Mouse (Mus musculus): Measurements from ENCODE around the gene Lamb3. TPM values are rescaled to one million over a fixed set of nuclear protein-coding genes. Genes with fewer than 3 reads are reported as not detected.
"Not testable (repeated sequence)": the region's sequence is repeated elsewhere in the genome, so short reads cannot be mapped to it uniquely, and the experiment has no call there.

Gene Lamb3
- polyA plus RNA-seq, 1 experiment from 2014 or later = 43.9 TPM

DNA sequence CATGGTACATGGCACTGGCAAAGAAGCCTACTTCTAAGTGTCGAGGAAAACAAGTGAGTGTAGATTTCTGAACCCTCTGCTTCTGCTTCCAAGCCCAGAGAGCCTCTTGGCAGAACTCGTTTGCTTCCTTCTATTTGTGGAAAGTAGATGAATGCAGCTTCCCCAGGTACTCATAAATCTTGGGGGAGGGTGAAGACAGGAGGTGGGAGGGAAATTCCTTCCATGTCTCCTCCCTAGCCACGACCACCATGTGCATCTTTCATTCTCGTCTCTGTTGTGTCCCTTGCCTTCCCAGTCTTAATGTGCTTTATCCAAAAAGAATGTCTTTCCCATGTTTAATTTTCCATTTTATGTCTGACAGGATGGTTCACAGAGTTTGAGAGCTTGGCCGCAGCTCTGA, 45.1 kb downstream of the Lamb3 start:
- Histone ChIP-seq H3K9me3 (no peaks in the 10 kb centered on the region), H3K4me2 (no peak overlapping the region), H3K36me3 (no peaks in the 10 kb centered on the region), H3K27me3 (no peaks in the 10 kb centered on the region), H3K27ac (no peak overlapping the region), H3K4me1 (peaks cover 20% of the 10 kb centered on the region), H3K9ac (no peak overlapping the region), H3K4me3 (no peak overlapping the region)
- no peak for ATAC-seq (ENCODE audit: borderline replicate concordance, extremely low read depth, low FRiP score, low TSS enrichment)
- WGBS = 19% methylated on average over 5 of the region's 5 CpGs

DNA sequence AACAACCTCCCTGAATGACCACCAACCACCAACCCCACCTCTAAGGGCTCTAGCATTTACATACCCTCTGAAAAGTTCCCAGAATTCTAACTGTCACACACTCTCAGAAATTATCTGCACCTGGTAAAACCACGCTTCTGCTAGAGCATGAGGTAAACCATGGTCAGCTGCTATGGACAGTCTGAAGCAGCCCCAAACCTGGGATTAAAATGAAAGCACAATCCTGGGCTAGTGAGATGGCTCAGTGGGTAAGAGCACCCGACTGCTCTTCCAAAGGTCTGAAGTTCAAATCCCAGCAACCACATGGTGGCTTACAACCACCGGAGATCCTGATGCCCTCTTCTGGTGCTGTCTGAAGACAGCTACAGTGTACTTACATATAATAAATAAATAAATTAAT, 46.4 kb downstream of the Lamb3 start:
- not testable (repeated sequence) for ATAC-seq (ENCODE audit: borderline replicate concordance, extremely low read depth, low FRiP score, low TSS enrichment); H3K36me3 ChIP-seq; H3K9ac ChIP-seq; H3K4me2 ChIP-seq; H3K9me3 ChIP-seq; H3K27ac ChIP-seq; H3K4me3 ChIP-seq; H3K27me3 ChIP-seq
- peaks cover 20% of the 10 kb centered on the region for H3K4me1 ChIP-seq
- 64% methylated on average over 3 of the region's 3 CpGs for WGBS

DNA sequence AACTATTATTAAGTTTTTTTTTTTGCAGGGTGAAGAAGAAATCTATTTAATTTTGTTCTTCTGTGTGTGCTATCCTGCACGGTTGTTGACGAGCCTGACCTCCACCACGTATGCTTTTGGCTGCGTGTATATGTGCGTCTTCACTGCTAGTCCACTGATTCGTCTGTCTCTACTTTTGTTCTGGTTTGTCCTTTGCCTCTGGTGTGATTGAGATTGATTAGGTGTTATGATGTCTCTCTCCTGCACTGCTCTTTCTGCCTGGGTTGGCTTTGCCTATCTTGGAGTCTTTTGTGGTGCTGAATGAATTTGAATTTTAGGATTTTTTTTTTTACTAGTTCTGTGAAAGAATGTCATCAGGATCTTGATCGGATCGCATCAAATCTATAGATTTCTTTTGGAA, 47.5 kb downstream of the Lamb3 start:
- H3K36me3 ChIP-seq = no peaks in the 10 kb centered on the region
- no peak overlapping the region for H3K27ac ChIP-seq
- no peak overlapping the region for H3K9ac ChIP-seq
- H3K4me3 ChIP-seq = no peak overlapping the region
- peaks cover 20% of the 10 kb centered on the region for H3K4me1 ChIP-seq
- WGBS = 23% methylated on average over 8 of the region's 8 CpGs
- no peak overlapping the region for H3K4me2 ChIP-seq
- no peak for ATAC-seq (ENCODE audit: borderline replicate concordance, extremely low read depth, low FRiP score, low TSS enrichment)
- H3K9me3 ChIP-seq = no peaks in the 10 kb centered on the region
- H3K27me3 ChIP-seq = no peaks in the 10 kb centered on the region

DNA sequence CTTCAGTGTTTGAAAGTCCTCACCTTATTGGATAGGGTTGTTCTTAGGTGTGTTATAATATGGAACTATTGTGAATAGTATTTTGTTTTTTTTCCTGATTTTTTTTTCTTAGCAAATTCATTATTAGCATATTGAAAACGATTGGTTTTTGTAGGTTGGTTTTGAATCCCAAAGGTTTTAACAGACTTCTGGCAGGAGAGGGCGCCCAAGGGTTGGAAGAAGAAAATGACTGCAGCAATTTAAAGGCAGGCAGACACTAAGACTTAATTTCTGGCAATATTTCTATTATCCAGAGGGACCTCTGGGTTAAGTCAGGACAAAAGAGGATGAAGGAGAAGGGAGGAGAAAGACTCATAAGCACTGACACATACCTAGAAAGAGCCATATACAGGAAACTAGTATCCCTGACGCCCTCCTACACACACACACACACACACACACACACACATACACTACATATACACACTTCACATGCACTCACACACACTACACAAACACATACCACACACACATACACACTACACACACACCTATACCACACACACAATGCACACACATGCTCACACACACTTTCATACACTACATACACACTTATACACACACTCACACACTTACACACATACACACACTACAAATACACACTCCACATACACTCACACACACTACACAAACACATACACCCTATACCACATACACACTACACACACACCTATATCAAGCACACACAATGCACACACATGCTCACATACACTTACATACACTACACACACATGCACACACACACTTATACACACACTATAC, 48.2 kb downstream of the Lamb3 start:
- no peak overlapping the region for H3K4me2 ChIP-seq
- H3K27ac ChIP-seq = 0 out of 2 replicates have a peak overlapping the region, but pooled peaks have one; percentile 80
- no peak overlapping the region for H3K4me3 ChIP-seq
- WGBS = 23% methylated on average over 3 of the region's 3 CpGs
- no peaks in the 10 kb centered on the region for H3K9me3 ChIP-seq
- peaks cover 20% of the 10 kb centered on the region for H3K4me1 ChIP-seq
- no peaks in the 10 kb centered on the region for H3K27me3 ChIP-seq
- no peak overlapping the region for H3K9ac ChIP-seq
- peak; percentile 15; the same call in 1 of the 2 replicates for ATAC-seq (ENCODE audit: borderline replicate concordance, extremely low read depth, low FRiP score, low TSS enrichment)
- H3K36me3 ChIP-seq = no peaks in the 10 kb centered on the region

- H3K27ac ChIP-seq = peak overlapping the region; percentile 80
Measured at GRCm38 (mm10) chr1:193256289-193256577, 48.7 kb downstream of the Lamb3 start.

DNA sequence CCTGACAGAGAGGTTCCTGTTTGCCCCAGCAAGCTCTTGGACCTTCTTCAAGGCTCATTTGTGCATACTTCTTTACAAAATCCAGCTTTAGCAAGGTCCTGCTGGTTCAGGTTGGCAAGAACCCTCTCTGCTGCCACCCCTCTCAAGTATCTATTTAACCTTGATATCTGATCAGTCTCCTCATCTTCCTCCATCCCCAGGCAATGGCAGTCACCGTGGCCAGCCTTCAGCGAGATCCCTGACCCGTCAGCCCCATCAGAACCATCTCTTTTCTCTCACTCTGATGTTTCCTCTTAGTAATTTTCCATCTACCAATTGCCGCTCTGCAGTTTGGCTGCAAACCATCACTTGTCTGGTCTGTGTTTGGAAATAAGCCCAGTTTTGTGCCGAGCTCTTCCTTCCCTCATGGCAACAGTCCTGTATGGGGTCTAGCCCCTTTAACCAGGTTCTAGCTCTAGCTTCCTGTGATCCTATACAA, 49.2 kb downstream of the Lamb3 start:
- no peak overlapping the region for H3K4me3 ChIP-seq
- no peaks in the 10 kb centered on the region for H3K27me3 ChIP-seq
- no peak overlapping the region for H3K4me2 ChIP-seq
- peaks cover 24% of the 10 kb centered on the region for H3K4me1 ChIP-seq
- H3K27ac ChIP-seq = peak overlapping the region; percentile 80
- no peak overlapping the region for H3K9ac ChIP-seq
- H3K9me3 ChIP-seq = no peaks in the 10 kb centered on the region
- WGBS = 24% methylated on average over 5 of the region's 5 CpGs
- no peaks in the 10 kb centered on the region for H3K36me3 ChIP-seq
- peak; percentile 53 for ATAC-seq (ENCODE audit: borderline replicate concordance, extremely low read depth, low FRiP score, low TSS enrichment)

More at GRCm38 (mm10) chr1:193256289-193256577, 48.7 kb downstream of the Lamb3 start:
- Histone ChIP-seq H3K36me3 (no peaks in the 10 kb centered on the region), H3K4me1 (peaks cover 20% of the 10 kb centered on the region), H3K4me3 (no peak overlapping the region), H3K9me3 (no peaks in the 10 kb centered on the region), H3K4me2 (no peak overlapping the region), H3K9ac (no peak overlapping the region), H3K27me3 (no peaks in the 10 kb centered on the region)
- peak; percentile 45; the same call in 1 of the 2 replicates for ATAC-seq (ENCODE audit: borderline replicate concordance, extremely low read depth, low FRiP score, low TSS enrichment)

GRCm38 (mm10) chr1:193259559-193259958, 52.1 kb downstream of the Lamb3 start:
- H3K36me3 ChIP-seq = no peaks in the 10 kb centered on the region
- no peak overlapping the region for H3K9ac ChIP-seq
- H3K27ac ChIP-seq = no peak overlapping the region
- no peaks in the 10 kb centered on the region for H3K9me3 ChIP-seq
- H3K4me1 ChIP-seq = peaks cover 47% of the 10 kb centered on the region
- no peak overlapping the region for H3K4me3 ChIP-seq
- ATAC-seq (ENCODE audit: borderline replicate concordance, extremely low read depth, low FRiP score, low TSS enrichment) = no peak
- 71% methylated on average over 9 of the region's 9 CpGs for WGBS
- no peak overlapping the region for H3K4me2 ChIP-seq
- H3K27me3 ChIP-seq = no peaks in the 10 kb centered on the region

- H3K36me3 ChIP-seq = no peaks in the 10 kb centered on the region
- H3K4me1 ChIP-seq = peaks cover 30% of the 10 kb centered on the region
- H3K9ac ChIP-seq = no peak overlapping the region
- no peaks in the 10 kb centered on the region for H3K27me3 ChIP-seq
- H3K9me3 ChIP-seq = no peaks in the 10 kb centered on the region
- peak; percentile 84 for ATAC-seq (ENCODE audit: borderline replicate concordance, extremely low read depth, low FRiP score, low TSS enrichment)
- 43% methylated on average over 7 of the region's 7 CpGs for WGBS
- H3K4me3 ChIP-seq = no peak overlapping the region
- no peak overlapping the region for H3K4me2 ChIP-seq
- H3K27ac ChIP-seq = peak overlapping the region; percentile 84
Measured at GRCm38 (mm10) chr1:193261897-193262548, 54.5 kb downstream of the Lamb3 start.

- 64% methylated on average over 8 of the region's 8 CpGs for WGBS
- Histone ChIP-seq H3K27ac (peak overlapping the region; percentile 84), H3K9me3 (no peaks in the 10 kb centered on the region)
Measured at GRCm38 (mm10) chr1:193263026-193263907, 55.8 kb downstream of the Lamb3 start.

DNA sequence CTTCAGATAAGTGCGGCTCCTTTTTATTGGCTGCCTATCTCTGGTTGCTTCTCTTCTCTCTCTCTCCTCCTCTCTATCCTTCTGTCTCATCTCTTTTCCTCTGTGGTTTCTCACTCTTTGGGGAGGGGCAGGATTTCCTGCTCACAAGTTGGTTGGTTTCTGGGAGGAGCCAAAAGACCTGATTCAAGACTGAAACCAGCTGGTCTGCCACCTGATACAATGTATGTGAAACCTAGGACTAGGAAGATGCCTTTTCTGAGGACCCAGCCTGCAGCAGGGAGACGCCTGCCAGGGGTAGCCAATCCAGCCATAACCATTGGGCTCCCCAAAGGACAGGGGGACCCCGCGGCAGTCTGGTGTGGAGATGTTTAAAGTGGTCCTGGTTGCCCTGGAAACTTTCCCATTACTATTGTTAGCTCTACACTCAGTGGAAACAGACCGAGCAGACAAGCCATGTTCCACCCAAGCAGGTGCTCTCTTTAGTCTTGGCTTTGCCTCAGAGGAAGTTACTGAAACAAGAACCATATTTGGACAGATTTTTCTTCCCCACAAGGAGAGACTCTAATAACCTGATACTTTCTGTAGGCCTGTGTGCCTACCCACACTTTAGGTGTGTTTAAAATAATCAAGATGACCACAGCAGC, 56.6 kb downstream of the Lamb3 start, which contains the start of gene Hsd11b1:
Gene Hsd11b1 (minus strand): TSS at position 121 of the 644 bp plus-strand sequence.
- no peak for ATAC-seq (ENCODE audit: borderline replicate concordance, extremely low read depth, low FRiP score, low TSS enrichment)
- H3K9me3 ChIP-seq = no peaks in the 10 kb centered on the region
- no peak within 1 kb of the TSS for H3K4me3 ChIP-seq
- H3K4me1 ChIP-seq = peaks cover 27% of the 10 kb centered on the region
- no peaks in the 10 kb centered on the region for H3K27me3 ChIP-seq
- H3K27ac ChIP-seq = peak within 1 kb of the TSS; percentile 84
- H3K36me3 ChIP-seq = no peaks in the 10 kb centered on the region
- no peak within 1 kb of the TSS for H3K9ac ChIP-seq
- 58% methylated on average over 5 of the region's 5 CpGs for WGBS
- peak within 1 kb of the TSS; percentile 23; the same call in 1 of the 2 replicates for H3K4me2 ChIP-seq

More at GRCm38 (mm10) chr1:193263026-193263907, 55.8 kb downstream of the Lamb3 start:
- Histone ChIP-seq H3K36me3 (no peaks in the 10 kb centered on the region), H3K4me2 (peak overlapping the region; percentile 23; the same call in 1 of the 2 replicates), H3K4me1 (peaks cover 27% of the 10 kb centered on the region), H3K9ac (no peak overlapping the region), H3K4me3 (no peak overlapping the region), H3K27me3 (no peaks in the 10 kb centered on the region)
- no peak for ATAC-seq (ENCODE audit: borderline replicate concordance, extremely low read depth, low FRiP score, low TSS enrichment)

GRCm38 (mm10) chr1:193265734-193266133, 58.2 kb downstream of the Lamb3 start:
- Histone ChIP-seq H3K9me3 (no peaks in the 10 kb centered on the region), H3K36me3 (no peaks in the 10 kb centered on the region), H3K9ac (no peak overlapping the region), H3K4me3 (no peak overlapping the region), H3K27ac (no peak overlapping the region), H3K27me3 (no peaks in the 10 kb centered on the region), H3K4me1 (peaks cover 27% of the 10 kb centered on the region), H3K4me2 (no peak overlapping the region)
- no peak for ATAC-seq (ENCODE audit: borderline replicate concordance, extremely low read depth, low FRiP score, low TSS enrichment)

Measured in lung, embryonic 15.5 days (tissue).